Mouse (Mus musculus) embryonic facial prominence, embryonic 12.5 days (tissue): Measurements from ENCODE around the gene Fndc5. TPM values are rescaled to one million over a fixed set of nuclear protein-coding genes. Genes with fewer than 3 reads are reported as not detected.

ENCODE experiments used
- ATAC-seq: fragments of 200-750 bp; cut with Nextera tagmentation; 2 replicates; pipeline ENCODE4 v1.8.0; 2017; ENCODE audit not compliant: insufficient number of reproducible peaks, insufficient read depth, low FRiP score, low TSS enrichment
- H3K27ac ChIP-seq: fragments of 300-500 bp; sonication (generic); 2 replicates; pipeline ENCODE4 v1.5.1; 2016; ENCODE audit warnings: mild to moderate bottlenecking
- H3K27me3 ChIP-seq: fragments of 300-500 bp; sonication (generic); 2 replicates; pipeline ENCODE4 v1.6.1; 2016; ENCODE audit warnings: mild to moderate bottlenecking, moderate library complexity
- H3K36me3 ChIP-seq: fragments of 300-500 bp; sonication (generic); 2 replicates; pipeline ENCODE4 v1.6.1; 2016; ENCODE audit warnings: mild to moderate bottlenecking
- H3K4me1 ChIP-seq: fragments of 300-500 bp; sonication (generic); 2 replicates; pipeline ENCODE4 v1.6.1; 2016
- H3K4me2 ChIP-seq: fragments of 300-500 bp; sonication (generic); replicated peaks from 2 replicates; pipeline ENCODE4 v1.6.1; 2016; ENCODE audit warnings: mild to moderate bottlenecking, moderate library complexity
- H3K4me3 ChIP-seq: fragments of 300-500 bp; sonication (generic); 2 replicates; pipeline ENCODE4 v1.5.1; 2016; ENCODE audit warnings: mild to moderate bottlenecking
- H3K9ac ChIP-seq: fragments of 300-500 bp; sonication (generic); 2 replicates; pipeline ENCODE4 v1.6.1; 2016; ENCODE audit warnings: mild to moderate bottlenecking, moderate library complexity
- H3K9me3 ChIP-seq: fragments of 300-500 bp; sonication (generic); 2 replicates; pipeline ENCODE4 v1.6.1; 2016; ENCODE audit warnings: mild to moderate bottlenecking, moderate library complexity
- WGBS: fragments of 180-500 bp; shearing (Covaris S2); methylation state at CpG from one replicate; pipeline ENCODE4 v1.1.7; 2016; 5-methylcytosine and 5-hydroxymethylcytosine counted together
- polyA plus RNA-seq: library from polyadenylated mRNA; unstranded; fragments of >200 nt; fragmentation: Nextera tagmentation; extraction: Ambion mirVana; gene quantifications from 2 replicates; pipeline ENCODE4 v1.2.1, GENCODE M21; 2016

The Fndc5 gene
- polyA plus RNA-seq, 1 experiment from 2014 or later = 9.6 TPM

GRCm38 (mm10) chr4:129125736-129126451, 10.9 kb upstream of the Fndc5 start:
- H3K4me1 ChIP-seq = peaks cover 49% of the 10 kb centered on the region
- H3K9me3 ChIP-seq = no peaks in the 10 kb centered on the region
- WGBS = 11% methylated on average over 19 of the region's 19 CpGs
- peaks cover 45% of the 10 kb centered on the region for H3K27me3 ChIP-seq
- no peak for ATAC-seq
- 0 out of 2 replicates have a peak overlapping the region, but pooled peaks have one; percentile 16 for H3K4me3 ChIP-seq
- no peaks in the 10 kb centered on the region for H3K36me3 ChIP-seq
- H3K4me2 ChIP-seq = peak overlapping the region; percentile 36
- H3K27ac ChIP-seq = no peak overlapping the region
- no peak overlapping the region for H3K9ac ChIP-seq

- Histone ChIP-seq H3K27ac (no peak overlapping the region; the same call in 1 of the 2 replicates), H3K4me2 (no peak overlapping the region), H3K4me1 (peaks cover 41% of the 10 kb centered on the region)
Measured at GRCm38 (mm10) chr4:129128582-129129338, 8.0 kb upstream of the Fndc5 start.

GRCm38 (mm10) chr4:129129387-129129786, 7.4 kb upstream of the Fndc5 start:
- peak overlapping the region; percentile 7; the same call in 1 of the 2 replicates for H3K9ac ChIP-seq
- no peak for ATAC-seq
- WGBS = 21% methylated on average over 9 of the region's 9 CpGs
- H3K4me3 ChIP-seq = no peak overlapping the region
- H3K27me3 ChIP-seq = peaks cover 14% of the 10 kb centered on the region
- H3K4me2 ChIP-seq = no peak overlapping the region
- H3K27ac ChIP-seq = no peak overlapping the region; the same call in 1 of the 2 replicates
- H3K4me1 ChIP-seq = peaks cover 41% of the 10 kb centered on the region
- no peaks in the 10 kb centered on the region for H3K9me3 ChIP-seq
- H3K36me3 ChIP-seq = no peaks in the 10 kb centered on the region

More at GRCm38 (mm10) chr4:129128582-129129338, 8.0 kb upstream of the Fndc5 start:
- Histone ChIP-seq H3K9ac (no peak overlapping the region; the same call in 1 of the 2 replicates), H3K4me3 (no peak overlapping the region), H3K9me3 (no peaks in the 10 kb centered on the region), H3K27me3 (peaks cover 17% of the 10 kb centered on the region), H3K36me3 (no peaks in the 10 kb centered on the region)
- 52% methylated on average over 13 of the region's 13 CpGs for WGBS
- ATAC-seq = no peak

GRCm38 (mm10) chr4:129130149-129130548, 6.7 kb upstream of the Fndc5 start:
- H3K9me3 ChIP-seq = no peaks in the 10 kb centered on the region
- peaks cover 42% of the 10 kb centered on the region for H3K4me1 ChIP-seq
- 3% methylated on average over 8 of the region's 8 CpGs for WGBS
- no peaks in the 10 kb centered on the region for H3K36me3 ChIP-seq
- peak overlapping the region; percentile 29; the same call in 1 of the 2 replicates for H3K4me3 ChIP-seq
- H3K9ac ChIP-seq = peak overlapping the region; percentile 34; the same call in 1 of the 2 replicates
- H3K27me3 ChIP-seq = peaks cover 8% of the 10 kb centered on the region
- 0 out of 2 replicates have a peak, but pooled peaks have one; percentile 29 for ATAC-seq
- H3K4me2 ChIP-seq = peak overlapping the region; percentile 45
- H3K27ac ChIP-seq = 0 out of 2 replicates have a peak overlapping the region, but pooled peaks have one; percentile 51

- Histone ChIP-seq H3K4me1 (peaks cover 37% of the 10 kb centered on the region), H3K4me3 (peak overlapping the region; percentile 29), H3K9me3 (no peaks in the 10 kb centered on the region), H3K36me3 (no peaks in the 10 kb centered on the region), H3K4me2 (peak overlapping the region; percentile 45), H3K9ac (peak overlapping the region; percentile 34; the same call in 1 of the 2 replicates), H3K27ac (peak overlapping the region; percentile 51), H3K27me3 (peaks cover 9% of the 10 kb centered on the region)
- 2% methylated on average over 16 of the region's 17 CpGs for WGBS
- ATAC-seq = peak; percentile 74
Measured at GRCm38 (mm10) chr4:129130755-129131303, 6.0 kb upstream of the Fndc5 start.

- Histone ChIP-seq H3K27me3 (peaks cover 33% of the 10 kb centered on the region), H3K9ac (no peak overlapping the region), H3K27ac (no peak overlapping the region)
Measured at GRCm38 (mm10) chr4:129134799-129135585, 1.8 kb upstream of the Fndc5 start.

GRCm38 (mm10) chr4:129135637-129136036, 1.2 kb upstream of the Fndc5 start:
- no peaks in the 10 kb centered on the region for H3K9me3 ChIP-seq
- H3K27ac ChIP-seq = no peak overlapping the region
- H3K4me1 ChIP-seq = peaks cover 24% of the 10 kb centered on the region
- no peaks in the 10 kb centered on the region for H3K36me3 ChIP-seq
- no peak for ATAC-seq
- no peak overlapping the region for H3K4me2 ChIP-seq
- WGBS = 62% methylated on average over 2 of the region's 2 CpGs
- peak overlapping the region; percentile 60; the same call in 1 of the 2 replicates for H3K4me3 ChIP-seq
- peaks cover 33% of the 10 kb centered on the region for H3K27me3 ChIP-seq
- no peak overlapping the region for H3K9ac ChIP-seq

More at GRCm38 (mm10) chr4:129134799-129135585, 1.8 kb upstream of the Fndc5 start:
- H3K36me3 ChIP-seq = no peaks in the 10 kb centered on the region
- no peak for ATAC-seq
- 9% methylated on average over 15 of the region's 15 CpGs for whole genome bisulfite sequencing
- H3K4me2 ChIP-seq = peak overlapping the region; percentile 23; the same call in 1 of the 2 replicates
- peaks cover 27% of the 10 kb centered on the region for H3K4me1 ChIP-seq
- no peaks in the 10 kb centered on the region for H3K9me3 ChIP-seq
- H3K4me3 ChIP-seq = no peak overlapping the region

GRCm38 (mm10) chr4:129136189-129136578, 615 bp upstream of the Fndc5 start:
- Histone ChIP-seq H3K27me3 (peaks cover 33% of the 10 kb centered on the region), H3K4me1 (peaks cover 20% of the 10 kb centered on the region), H3K9ac (peak overlapping the region; percentile 73), H3K36me3 (no peaks in the 10 kb centered on the region), H3K27ac (no peak overlapping the region), H3K4me3 (peak overlapping the region; percentile 60), H3K9me3 (no peaks in the 10 kb centered on the region), H3K4me2 (peak overlapping the region; percentile 90)
- WGBS = 36% methylated on average over 9 of the region's 9 CpGs
- ATAC-seq = no peak

- no peak for ATAC-seq
- H3K27ac ChIP-seq = no peak overlapping the region
- H3K4me3 ChIP-seq = peak overlapping the region; percentile 60
- 46% methylated on average over 14 of the region's 14 CpGs for WGBS
- peak overlapping the region; percentile 90 for H3K4me2 ChIP-seq
- peaks cover 20% of the 10 kb centered on the region for H3K4me1 ChIP-seq
- H3K36me3 ChIP-seq = no peaks in the 10 kb centered on the region
- no peaks in the 10 kb centered on the region for H3K9me3 ChIP-seq
- peak overlapping the region; percentile 73 for H3K9ac ChIP-seq
- peaks cover 33% of the 10 kb centered on the region for H3K27me3 ChIP-seq
Measured at GRCm38 (mm10) chr4:129137392-129138321, 858 bp downstream of the Fndc5 start.

- H3K4me3 ChIP-seq = no peak overlapping the region
- H3K4me2 ChIP-seq = no peak overlapping the region
- no peak overlapping the region for H3K27ac ChIP-seq
- 88% methylated on average over 5 of the region's 5 CpGs for whole genome bisulfite sequencing
- no peak overlapping the region for H3K9ac ChIP-seq
- no peak for ATAC-seq
- peaks cover 33% of the 10 kb centered on the region for H3K27me3 ChIP-seq
- peaks cover 23% of the 10 kb centered on the region for H3K4me1 ChIP-seq
- H3K36me3 ChIP-seq = 0 out of 2 replicates have a peak, but pooled peaks cover 7% of the 10 kb centered on the region
- H3K9me3 ChIP-seq = no peaks in the 10 kb centered on the region
Measured at GRCm38 (mm10) chr4:129139642-129140041, 2.8 kb downstream of the Fndc5 start.
